ENCODE assay signal across 9 mouse cellular contexts in genomic region chr6:97616658-97617265, GRCm38 (mm10). TPM values are rescaled to one million over a fixed set of nuclear protein-coding genes. Genes with fewer than 3 reads are reported as not detected.
DNase-seq lines count a peak whose midpoint lies in the region; ATAC-seq and TF ChIP-seq lines count a peak whose summit lies in the region.
"Had no signal": no experiment of that assay in that cellular context is flagged by ENCODE, and none has a peak within 500 bp of the region (broad histone marks: within the 10 kb centered on the region; RNA-seq: fewer than 3 reads in every experiment).

No protein-coding gene starts in this region.

- no peak overlapping the region for H3K27ac ChIP-seq in brown adipose tissue, adult 24 weeks (replicated peaks; ENCODE audit: low read depth, low read length)
- peak overlapping the region; percentile 96 for H3K27ac ChIP-seq in forebrain, embryonic 12.5 days
- peak overlapping the region; percentile 28; the same call in 1 of the 2 replicates for H3K27ac ChIP-seq in heart, postnatal 0 days (ENCODE audit: low read depth)
- no peak overlapping the region for H3K27ac ChIP-seq in liver, embryonic 15.5 days (replicated peaks)
- H3K27ac ChIP-seq in neural tube, embryonic 15.5 days (replicated peaks), result peak overlapping the region; percentile 94

- under 1% methylated on average over 40 of the region's 40 CpGs for WGBS in forebrain, embryonic 12.5 days
- under 1% methylated on average over 39 of the region's 40 CpGs for WGBS in heart, postnatal 0 days
- WGBS in liver, embryonic 15.5 days (ENCODE audit: insufficient replicate concordance), result under 1% methylated on average over 40 of the region's 40 CpGs
- WGBS in neural tube, embryonic 15.5 days, result under 1% methylated on average over 40 of the region's 40 CpGs

- no peak; the same call in 1 of the 2 replicates for TF ChIP-seq CTCF in heart, postnatal 0 days (IDR thresholded peaks at IDR 0.05; ENCODE audit: low read depth)

- H3K4me3 ChIP-seq in brown adipose tissue, adult 24 weeks (ENCODE audit: insufficient read depth, low read depth, low read length), result peak overlapping the region; percentile 63
- H3K4me3 ChIP-seq in forebrain, embryonic 12.5 days (replicated peaks), result peak overlapping the region; percentile 80
- peak overlapping the region; percentile 57 for H3K4me3 ChIP-seq in heart, postnatal 0 days (ENCODE audit: low read depth, low read length)
- H3K4me3 ChIP-seq in liver, embryonic 15.5 days (replicated peaks), result peak overlapping the region; percentile 40
- peak overlapping the region; percentile 83 for H3K4me3 ChIP-seq in neural tube, embryonic 15.5 days (replicated peaks)

- H3K27me3 ChIP-seq in forebrain, embryonic 12.5 days, result peaks cover 3% of the 10 kb centered on the region; the same call in 1 of the 2 replicates
- H3K27me3 ChIP-seq in heart, postnatal 0 days (ENCODE audit: control insufficient read depth, insufficient read depth, low read length), result peaks cover 35% of the 10 kb centered on the region
- H3K27me3 ChIP-seq in liver, embryonic 15.5 days, result peaks cover 41% of the 10 kb centered on the region
- no peaks in the 10 kb centered on the region for H3K27me3 ChIP-seq in neural tube, embryonic 15.5 days (replicated peaks)

- peak; percentile 83 for ATAC-seq in forebrain, embryonic 12.5 days (ENCODE audit: low FRiP score)
- peak; percentile 45 for ATAC-seq in heart, postnatal 0 days (ENCODE audit: insufficient read depth, low read depth)
- no peak for ATAC-seq in liver, embryonic 15.5 days (ENCODE audit: insufficient read depth)
- peak; percentile 83 for ATAC-seq in neural tube, embryonic 15.5 days (ENCODE audit: low FRiP score)
- ATAC-seq in activated CD4-positive, CD25-positive, alpha-beta regulatory T cell, adult 4 months, result no peak
- ATAC-seq: Patski had no signal

- no peak for TF ChIP-seq EP300 in heart, postnatal 0 days (IDR thresholded peaks at IDR 0.05; ENCODE audit: low read depth)

- H3K4me2 ChIP-seq in forebrain, embryonic 12.5 days, result peak overlapping the region; percentile 76
- H3K4me2 ChIP-seq in heart, postnatal 0 days (ENCODE audit: low read depth, low read length), result peak overlapping the region; percentile 88
- H3K4me2 ChIP-seq in liver, embryonic 15.5 days, result peak overlapping the region; percentile 60
- peak overlapping the region; percentile 75 for H3K4me2 ChIP-seq in neural tube, embryonic 15.5 days

- no peaks in the 10 kb centered on the region for H3K36me3 ChIP-seq in forebrain, embryonic 12.5 days (replicated peaks)
- H3K36me3 ChIP-seq in heart, postnatal 0 days (replicated peaks; ENCODE audit: control insufficient read depth, insufficient read depth, low read length), result no peaks in the 10 kb centered on the region
- H3K36me3 ChIP-seq in liver, embryonic 15.5 days (replicated peaks), result no peaks in the 10 kb centered on the region
- no peaks in the 10 kb centered on the region for H3K36me3 ChIP-seq in neural tube, embryonic 15.5 days

- H3K9ac ChIP-seq in forebrain, embryonic 12.5 days, result peak overlapping the region; percentile 82
- peak overlapping the region; percentile 27 for H3K9ac ChIP-seq in heart, postnatal 0 days (replicated peaks; ENCODE audit: low read depth, low read length)
- H3K9ac ChIP-seq in liver, embryonic 15.5 days, result no peak overlapping the region
- H3K9ac ChIP-seq in neural tube, embryonic 15.5 days (replicated peaks), result peak overlapping the region; percentile 66

- H3K4me1 ChIP-seq in brown adipose tissue, adult 24 weeks (ENCODE audit: control insufficient read depth, insufficient read depth, insufficient read length, low read length), result no peaks in the 10 kb centered on the region
- peaks cover 30% of the 10 kb centered on the region for H3K4me1 ChIP-seq in forebrain, embryonic 12.5 days
- H3K4me1 ChIP-seq in heart, postnatal 0 days (ENCODE audit: control insufficient read depth, insufficient read depth), result no peaks in the 10 kb centered on the region
- 0 out of 2 replicates have a peak, but pooled peaks cover 5% of the 10 kb centered on the region for H3K4me1 ChIP-seq in liver, embryonic 15.5 days (replicated peaks)
- H3K4me1 ChIP-seq in neural tube, embryonic 15.5 days, result peaks cover 26% of the 10 kb centered on the region

- DNase-seq in ES-CJ7 (ENCODE audit: low read depth, low spot score), result peak; percentile 67
- DNase-seq in heart, postnatal 0 days (ENCODE audit: low spot score), result no peak
- DNase-seq in kidney, postnatal 10 days, result peak; percentile 77

- H3K9me3 ChIP-seq in forebrain, embryonic 12.5 days, result no peaks in the 10 kb centered on the region; the same call in 1 of the 2 replicates
- H3K9me3 ChIP-seq in heart, postnatal 0 days (replicated peaks; ENCODE audit: control insufficient read depth, low read length), result no peaks in the 10 kb centered on the region
- no peaks in the 10 kb centered on the region for H3K9me3 ChIP-seq in liver, embryonic 15.5 days (replicated peaks)
- H3K9me3 ChIP-seq in neural tube, embryonic 15.5 days (replicated peaks), result no peaks in the 10 kb centered on the region

RNA-seq across cellular contexts. Expression of gene Frmd4b, which starts 0.6 kb away (rescaled TPM):
- polyA plus RNA-seq in brown adipose tissue, adult 24 weeks (2012; ENCODE audit: insufficient read depth, insufficient read length, missing spikeins), result 2.9 and 3.2 TPM in 2 replicates
- polyA plus RNA-seq in forebrain, embryonic 12.5 days (2016; fragmentation: Nextera tagmentation; extraction: Ambion mirVana), result 39.4 and 44.6 TPM in 2 replicates
- 19.0 and 30.8 TPM in 2 replicates for total RNA-seq in heart, postnatal 0 days (2014; rRNA removed; ENCODE audit: low replicate concordance)
- 6.2 and 6.6 TPM in 2 replicates for polyA plus RNA-seq in heart, postnatal 0 days (2015; fragmentation: Nextera tagmentation; extraction: Ambion mirVana)
- polyA plus RNA-seq in liver, embryonic 15.5 days (2015; fragmentation: Nextera tagmentation; extraction: Ambion mirVana), result 6.5 and 7.9 TPM in 2 replicates
- 19.8 and 20.0 TPM in 2 replicates for polyA plus RNA-seq in neural tube, embryonic 15.5 days (2015; fragmentation: Nextera tagmentation; extraction: Ambion mirVana)
- 10 to 100 TPM; 11.3 to 14.1 TPM for polyA plus RNA-seq in activated CD4-positive, CD25-positive, alpha-beta regulatory T cell, adult 4 months (2017; shearing (Covaris generic))

Comparison
In these comparisons a context has a peak if more than half of its experiments do, and no peak if none do; other contexts are left out.
1. H3K27ac ChIP-seq: peak in forebrain, embryonic 12.5 days (single experiment), heart, postnatal 0 days (single experiment) and neural tube, embryonic 15.5 days (single experiment); none in brown adipose tissue, adult 24 weeks (single experiment) and liver, embryonic 15.5 days (single experiment).
2. ATAC-seq: peak in forebrain, embryonic 12.5 days (single experiment), heart, postnatal 0 days (single experiment) and neural tube, embryonic 15.5 days (single experiment); none in liver, embryonic 15.5 days (single experiment) and activated CD4-positive, CD25-positive, alpha-beta regulatory T cell, adult 4 months (single experiment).
3. Peak in every context shown above with its lines, with median percentiles within 50 percentile points of each other: H3K4me3 ChIP-seq and H3K4me2 ChIP-seq.